Mouse (Mus musculus): Measurements from ENCODE around the gene Med6. TPM values are rescaled to one million over a fixed set of nuclear protein-coding genes. Genes with fewer than 3 reads are reported as not detected.
"Not testable (repeated sequence)": the region's sequence is repeated elsewhere in the genome, so short reads cannot be mapped to it uniquely, and the experiment has no call there.

Gene Med6
- total RNA-seq, 2 experiments from 2014 or later, result 24.4 to 26.7 TPM

DNA sequence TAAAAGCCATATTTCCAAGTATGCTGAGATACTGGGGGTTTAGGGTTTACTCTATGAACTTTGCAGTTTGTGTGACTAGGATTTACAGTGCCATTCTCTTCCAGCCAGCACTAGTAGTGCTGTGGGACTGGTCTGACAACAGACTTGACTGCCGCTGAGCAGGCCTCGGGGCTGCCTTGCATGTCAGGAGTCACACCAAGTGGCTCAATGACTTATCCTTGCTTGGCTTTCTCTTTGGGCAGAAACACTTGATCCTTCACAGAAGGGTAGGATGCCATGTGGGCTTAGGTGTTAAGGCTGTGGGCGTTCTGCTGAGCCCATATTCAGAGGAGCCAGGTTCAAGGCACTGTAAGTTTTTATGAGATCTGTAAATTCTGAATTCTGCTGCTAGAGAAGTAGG is 45.5 kb downstream of the Med6 start:
- no peak for DNase-seq

DNA sequence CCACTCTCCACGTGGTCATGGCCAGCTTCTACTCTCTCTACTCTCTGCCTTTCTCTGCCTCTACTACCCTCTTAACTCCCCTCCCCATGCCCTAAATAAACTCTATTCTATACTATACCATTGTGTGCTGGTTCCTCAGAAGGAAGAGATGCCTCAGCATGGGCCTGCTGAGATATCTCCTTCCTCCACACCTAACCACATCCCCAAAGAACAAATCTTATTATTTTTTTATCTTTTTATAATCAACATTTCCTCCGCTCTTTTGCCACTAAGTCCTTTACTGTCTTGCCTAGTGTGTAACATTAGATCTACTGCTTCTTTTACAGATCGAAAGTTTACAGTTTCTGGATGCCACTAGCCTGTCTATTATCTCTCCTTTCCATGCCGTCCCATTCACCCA is 47.6 kb downstream of the Med6 start:
- no peak for DNase-seq

DNA sequence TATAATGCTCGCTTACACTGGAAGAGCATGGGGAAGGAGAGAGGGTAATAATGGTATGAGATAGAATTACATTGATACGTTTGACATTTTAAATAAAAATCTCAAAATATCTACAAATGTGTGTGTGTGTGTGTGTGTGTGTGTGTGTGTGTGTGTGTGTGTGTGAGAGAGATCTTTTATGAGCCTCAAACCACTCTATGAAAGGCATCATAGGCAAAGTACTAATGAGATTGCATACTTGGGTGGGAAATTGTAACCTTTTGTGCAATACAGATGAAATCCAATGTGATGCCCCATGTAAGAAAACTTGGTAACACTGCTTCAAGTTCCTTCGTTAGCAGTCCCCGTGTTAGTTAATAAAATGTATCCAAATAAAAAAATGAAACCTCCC is 61.8 kb downstream of the Med6 start:
- no peak for DNase-seq

DNA sequence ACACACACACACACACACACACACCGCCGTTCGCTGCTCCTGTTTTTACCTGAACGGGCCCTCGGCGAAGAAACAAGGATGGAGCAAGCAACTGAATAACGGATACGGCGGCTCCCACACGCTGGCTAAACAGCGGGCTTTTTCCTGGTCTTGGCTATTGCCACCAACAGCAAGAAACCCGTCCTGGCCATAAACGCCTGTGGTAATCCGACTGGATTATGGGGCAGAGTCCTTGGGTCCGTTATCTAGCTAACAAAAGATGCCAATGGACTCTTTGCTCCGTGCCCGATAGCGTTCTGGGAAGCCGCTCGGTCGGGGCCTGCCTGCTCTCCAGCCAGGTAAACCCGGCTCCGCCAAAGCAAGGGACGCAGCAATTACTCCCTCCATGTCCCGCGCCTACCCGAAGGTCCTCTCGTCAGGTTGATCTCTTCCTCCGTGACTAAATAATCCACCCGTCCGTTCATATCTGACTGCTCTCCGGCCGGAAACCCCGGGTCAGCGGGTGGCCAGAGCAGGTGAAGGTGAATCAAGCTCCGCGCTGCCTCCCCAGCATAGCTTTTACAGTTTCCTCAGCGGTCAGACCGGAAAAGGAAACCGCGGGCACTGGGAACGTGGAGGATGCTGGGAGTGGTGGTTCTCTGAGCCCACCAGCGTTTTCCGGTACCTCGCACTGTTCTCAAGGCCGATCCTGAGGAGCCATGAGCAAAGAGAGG is 62.3 kb downstream of the Med6 start, which contains the start of the genes Gm20498 and Synj2bp:
Gene Gm20498 (minus strand): TSS at position 590 of the 713 bp plus-strand sequence.
Gene Synj2bp (minus strand): TSS at position 596 of the 713 bp plus-strand sequence.
- DNase-seq, result peak; percentile 82

DNA sequence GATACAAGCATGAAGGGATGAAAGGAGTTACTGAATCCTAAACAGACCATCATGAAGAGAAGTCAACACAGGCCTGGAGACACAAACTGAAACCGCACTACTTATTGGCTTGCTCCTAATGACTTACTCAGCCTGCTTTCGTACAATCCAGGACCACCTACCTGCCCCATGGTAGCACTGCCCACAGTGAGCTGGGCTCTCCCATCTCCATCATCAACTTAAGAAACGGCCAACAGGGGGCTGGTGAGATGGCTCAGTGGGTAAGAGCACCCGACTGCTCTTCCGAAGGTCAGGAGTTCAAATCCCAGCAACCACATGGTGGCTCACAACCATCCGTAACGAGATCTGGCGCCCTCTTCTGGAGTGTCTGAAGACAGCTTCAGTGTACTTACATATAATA is 64.2 kb downstream of the Med6 start:
- DNase-seq, result not testable (repeated sequence)

Other genes starting within 250 kb of the Med6 start
- gene Gm4787, start 215.5 kb downstream of the Med6 start, total RNA-seq (2021), result under 1 TPM; 0.52 to 0.67 TPM
- 1 to 10 TPM; 1.1 TPM for gene Adam4, start 173.1 kb downstream of the Med6 start, total RNA-seq (2021)
- gene Cox16, start 109.9 kb downstream of the Med6 start, total RNA-seq (2021), result 10 to 100 TPM; 61.2 to 66.8 TPM
- gene Gm20498, start 62.1 kb downstream of the Med6 start, total RNA-seq (2021), result 10 to 100 TPM; 31.8 to 34.8 TPM
- gene Synj2bp, start 62.1 kb downstream of the Med6 start, total RNA-seq (2021), result 10 to 100 TPM; 37.5 to 37.6 TPM
- gene Adam21, start 26.5 kb downstream of the Med6 start, total RNA-seq (2021), result under 1 TPM in 1 of 2 experiments, not detected in 1; 0.14 TPM
- gene Ttc9, start 36.2 kb upstream of the Med6 start, total RNA-seq (2021), result 1 to 10 TPM; 9.1 to 9.8 TPM
- under 1 TPM; 0.31 to 0.72 TPM for gene Map3k9, start 186.2 kb upstream of the Med6 start, total RNA-seq (2021)

All from heart, postnatal 4 days (tissue).